Comparison of ENCODE assay signal across 20 mouse cellular contexts in the genomic region with DNA sequence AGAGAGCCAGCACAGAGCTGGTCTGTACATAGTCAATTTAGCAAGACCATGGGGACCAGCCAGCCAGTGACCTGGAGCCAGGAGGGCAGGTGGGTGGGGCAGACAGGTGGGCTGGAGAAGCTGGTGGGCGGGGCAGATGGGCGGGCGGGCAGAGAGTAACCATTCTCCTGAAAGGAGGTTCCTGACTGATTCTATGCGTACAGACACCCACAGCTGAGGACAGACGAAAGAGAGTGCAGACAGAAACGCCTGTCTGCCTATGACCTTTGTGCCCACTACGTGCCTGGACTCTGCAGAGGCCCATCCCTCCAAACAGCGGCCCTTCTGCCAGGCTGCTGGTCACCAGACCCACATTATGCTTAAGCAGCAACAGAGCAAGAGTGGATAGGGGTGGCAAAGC. TPM values are rescaled to one million over a fixed set of nuclear protein-coding genes. Genes with fewer than 3 reads are reported as not detected.
DNase-seq lines count a peak whose midpoint lies in the region; ATAC-seq lines count a peak whose summit lies in the region.
"Had no signal": no experiment of that assay in that cellular context is flagged by ENCODE, and none has a peak within 500 bp of the region (broad histone marks: within the 10 kb centered on the region; RNA-seq: fewer than 3 reads in every experiment).

No protein-coding gene starts in this region.

- intact Hi-C loops in heart, postnatal 25 days (cut with DNase I), result loop anchor here (5.0 kb wide), 1 partner anchor 86 kb away; no protein-coding TSS in a partner anchor

- H3K36me3 ChIP-seq in heart, embryonic 16.5 days (ENCODE audit: control insufficient read depth, insufficient read depth), result no peaks in the 10 kb centered on the region
- H3K36me3 ChIP-seq in kidney, embryonic 16.5 days (ENCODE audit: insufficient read depth, low read length), result no peaks in the 10 kb centered on the region
- no peaks in the 10 kb centered on the region for H3K36me3 ChIP-seq in liver, embryonic 12.5 days
- no peaks in the 10 kb centered on the region for H3K36me3 ChIP-seq in forebrain, embryonic 13.5 days (ENCODE audit: poor library complexity, severe bottlenecking)
- H3K36me3 ChIP-seq: embryonic facial prominence, embryonic 12.5 days; forebrain, embryonic 10.5 days; hindbrain, embryonic 13.5 days; limb, embryonic 13.5 days; midbrain, embryonic 15.5 days had no signal

- peaks cover 9% of the 10 kb centered on the region; the same call in 1 of the 2 replicates for H3K27me3 ChIP-seq in heart, embryonic 16.5 days (ENCODE audit: control insufficient read depth, insufficient read depth, low read length)
- peaks cover 3% of the 10 kb centered on the region; the same call in 1 of the 2 replicates for H3K27me3 ChIP-seq in kidney, embryonic 16.5 days (ENCODE audit: insufficient read depth, low read length)
- no peaks in the 10 kb centered on the region for H3K27me3 ChIP-seq in liver, embryonic 12.5 days (replicated peaks)
- H3K27me3 ChIP-seq in forebrain, embryonic 13.5 days, result peaks cover 12% of the 10 kb centered on the region; the same call in 1 of the 2 replicates
- H3K27me3 ChIP-seq: midbrain, embryonic 15.5 days had no signal

- no peak overlapping the region for H3K4me3 ChIP-seq in heart, embryonic 16.5 days (ENCODE audit: low read length)
- no peak overlapping the region for H3K4me3 ChIP-seq in kidney, embryonic 16.5 days (ENCODE audit: low read length)
- no peak overlapping the region for H3K4me3 ChIP-seq in liver, embryonic 12.5 days
- H3K4me3 ChIP-seq in forebrain, embryonic 13.5 days, result no peak overlapping the region
- H3K4me3 ChIP-seq: embryonic facial prominence, embryonic 12.5 days; forebrain, embryonic 10.5 days; heart, adult 2 months; hindbrain, embryonic 13.5 days; left cerebral cortex, adult 2 months; limb, embryonic 13.5 days; midbrain, embryonic 15.5 days had no signal

- no peak for DNase-seq in heart, postnatal 25 days (ENCODE audit: low spot score)
- DNase-seq in heart, postnatal 4 days, result peak; percentile 19
- DNase-seq in Muller cell, postnatal 12 days (ENCODE audit: inconsistent ontology term), result no peak
- DNase-seq: adrenal gland, postnatal 10 days; B cell, adult 2 months; cerebellum, postnatal 25 days; thymus, postnatal 4 days had no signal

- H3K4me1 ChIP-seq in heart, embryonic 16.5 days (ENCODE audit: control insufficient read depth, insufficient read depth, low read length), result no peaks in the 10 kb centered on the region
- no peaks in the 10 kb centered on the region for H3K4me1 ChIP-seq in kidney, embryonic 16.5 days (ENCODE audit: insufficient read depth, low read length)
- H3K4me1 ChIP-seq in liver, embryonic 12.5 days, result no peaks in the 10 kb centered on the region
- peaks cover 14% of the 10 kb centered on the region for H3K4me1 ChIP-seq in forebrain, embryonic 13.5 days
- H3K4me1 ChIP-seq: embryonic facial prominence, embryonic 12.5 days; midbrain, embryonic 15.5 days had no signal

- H3K9ac ChIP-seq in heart, embryonic 16.5 days (ENCODE audit: low read length), result no peak overlapping the region
- no peak overlapping the region for H3K9ac ChIP-seq in kidney, embryonic 16.5 days (replicated peaks; ENCODE audit: low read length)
- no peak overlapping the region for H3K9ac ChIP-seq in liver, embryonic 12.5 days
- H3K9ac ChIP-seq in forebrain, embryonic 13.5 days, result no peak overlapping the region
- H3K9ac ChIP-seq: embryonic facial prominence, embryonic 12.5 days; hindbrain, embryonic 13.5 days; limb, embryonic 13.5 days; midbrain, embryonic 15.5 days had no signal

- no peak overlapping the region for H3K4me2 ChIP-seq in heart, embryonic 16.5 days (ENCODE audit: low read depth, low read length)
- H3K4me2 ChIP-seq in kidney, embryonic 16.5 days (replicated peaks; ENCODE audit: low read depth, low read length), result 0 out of 2 replicates have a peak overlapping the region, but pooled peaks have one; percentile 6
- H3K4me2 ChIP-seq in liver, embryonic 12.5 days, result no peak overlapping the region
- H3K4me2 ChIP-seq in forebrain, embryonic 13.5 days, result no peak overlapping the region
- H3K4me2 ChIP-seq: embryonic facial prominence, embryonic 12.5 days; hindbrain, embryonic 13.5 days; limb, embryonic 13.5 days; midbrain, embryonic 15.5 days had no signal

- no peaks in the 10 kb centered on the region for H3K9me3 ChIP-seq in heart, embryonic 16.5 days (replicated peaks; ENCODE audit: control insufficient read depth, low read length)
- H3K9me3 ChIP-seq in kidney, embryonic 16.5 days (ENCODE audit: low read length), result no peaks in the 10 kb centered on the region
- no peaks in the 10 kb centered on the region for H3K9me3 ChIP-seq in liver, embryonic 12.5 days (replicated peaks)
- no peaks in the 10 kb centered on the region for H3K9me3 ChIP-seq in forebrain, embryonic 13.5 days (replicated peaks)
- H3K9me3 ChIP-seq: embryonic facial prominence, embryonic 12.5 days; forebrain, embryonic 10.5 days; hindbrain, embryonic 13.5 days; limb, embryonic 13.5 days; midbrain, embryonic 15.5 days had no signal

- no peak overlapping the region for H3K27ac ChIP-seq in heart, embryonic 16.5 days (ENCODE audit: low read length)
- no peak overlapping the region for H3K27ac ChIP-seq in kidney, embryonic 16.5 days (ENCODE audit: low read length)
- no peak overlapping the region for H3K27ac ChIP-seq in liver, embryonic 12.5 days
- no peak overlapping the region for H3K27ac ChIP-seq in forebrain, embryonic 13.5 days
- H3K27ac ChIP-seq: embryonic facial prominence, embryonic 12.5 days; forebrain, embryonic 10.5 days; heart, adult 2 months; hindbrain, embryonic 13.5 days; left cerebral cortex, adult 2 months; limb, embryonic 13.5 days; midbrain, embryonic 15.5 days had no signal

- ATAC-seq in heart, embryonic 16.5 days (replicated peaks; ENCODE audit: extremely low read depth, insufficient read depth, low FRiP score), result 0 out of 2 replicates have a peak, but pooled peaks have one; percentile 18
- peak; percentile 87 for ATAC-seq in kidney, embryonic 16.5 days (ENCODE audit: low FRiP score, low TSS enrichment)
- ATAC-seq in liver, embryonic 12.5 days, result peak; percentile 69
- no peak for ATAC-seq in frontal cortex, adult (ENCODE audit: low TSS enrichment)
- ATAC-seq in forebrain, embryonic 13.5 days, result no peak
- ATAC-seq: midbrain, embryonic 15.5 days had no signal

- WGBS in heart, embryonic 16.5 days, result 15% methylated on average over 8 of the region's 8 CpGs
- WGBS in kidney, embryonic 16.5 days, result 37% methylated on average over 8 of the region's 8 CpGs
- WGBS in liver, embryonic 12.5 days (ENCODE audit: insufficient replicate concordance), result 28% methylated on average over 8 of the region's 8 CpGs
- 54% methylated on average over 8 of the region's 8 CpGs for WGBS in forebrain, embryonic 13.5 days

RNA-seq across cellular contexts. Expression of gene Ephb1, which starts 51.5 kb away (rescaled TPM):
- polyA plus RNA-seq in heart, embryonic 16.5 days (2015; fragmentation: Nextera tagmentation; extraction: Ambion mirVana), result 1.1 and 1.3 TPM in 2 replicates
- total RNA-seq in heart, postnatal 25 days (2021), result 10 to 100 TPM; 19.5 to 21.0 TPM
- total RNA-seq in heart, postnatal 4 days (2021), result 1 to 10 TPM; 8.3 to 9.7 TPM
- polyA plus RNA-seq in kidney, embryonic 16.5 days (2015; fragmentation: Nextera tagmentation; extraction: Ambion mirVana), result 4.1 and 4.4 TPM in 2 replicates
- polyA plus RNA-seq in liver, embryonic 12.5 days (2016; fragmentation: Nextera tagmentation; extraction: Ambion mirVana), result 0.42 and 0.44 TPM in 2 replicates
- polyA plus RNA-seq in forebrain, embryonic 13.5 days (2015; fragmentation: Nextera tagmentation; extraction: Ambion mirVana), result 23.0 and 29.4 TPM in 2 replicates
- total RNA-seq: megakaryocyte progenitor cell, adult 5-6 weeks had no signal

Comparison
In these comparisons a context has a peak if more than half of its experiments do, and no peak if none do; other contexts are left out.
1. ATAC-seq: peak in heart, embryonic 16.5 days (single experiment), kidney, embryonic 16.5 days (single experiment) and liver, embryonic 12.5 days (single experiment); none in frontal cortex, adult (single experiment) and forebrain, embryonic 13.5 days (single experiment).